Mouse (Mus musculus) lung, adult 10 weeks (tissue): Measurements from ENCODE around the gene Zfp989. TPM values are rescaled to one million over a fixed set of nuclear protein-coding genes. Genes with fewer than 3 reads are reported as not detected.

Source experiments
- polyA plus RNA-seq: library from polyadenylated mRNA; stranded (reverse); fragments of 350-450 nt; fragmentation: Illumina TruSeq; extraction: RNeasy Lipid Tissue Mini Kit (QIAGEN cat#74804); gene quantifications from one replicate; pipeline ENCODE4 v1.2.3, GENCODE M21; 2014; ENCODE audit warnings: low read depth, low replicate concordance; ENCODE audit not compliant: insufficient read depth

Gene Zfp989
- polyA plus RNA-seq: not detected

DNA sequence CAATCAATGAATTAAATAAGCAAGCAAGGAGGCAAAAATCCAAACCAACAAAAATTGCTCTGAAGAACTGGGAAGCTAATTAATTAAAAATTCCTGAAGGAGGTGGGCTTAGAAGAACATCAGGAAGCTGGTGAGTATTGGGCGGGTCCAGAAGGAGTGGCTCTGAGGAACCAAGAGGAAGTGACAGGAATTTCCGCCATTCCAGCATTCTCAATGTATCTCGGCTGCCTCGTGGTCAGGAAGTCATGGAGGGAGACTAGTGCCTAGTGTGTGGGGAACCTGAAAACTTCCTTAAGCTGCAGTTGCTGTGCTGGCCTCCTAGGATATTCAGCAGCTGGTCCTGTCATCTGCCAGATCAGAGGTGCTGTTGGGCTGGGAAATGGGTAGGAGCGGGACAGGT lies at the start of gene Zfp989:
Gene Zfp989, plus strand, starts transcription at position 220 of the 400 bp plus-strand sequence.

DNA sequence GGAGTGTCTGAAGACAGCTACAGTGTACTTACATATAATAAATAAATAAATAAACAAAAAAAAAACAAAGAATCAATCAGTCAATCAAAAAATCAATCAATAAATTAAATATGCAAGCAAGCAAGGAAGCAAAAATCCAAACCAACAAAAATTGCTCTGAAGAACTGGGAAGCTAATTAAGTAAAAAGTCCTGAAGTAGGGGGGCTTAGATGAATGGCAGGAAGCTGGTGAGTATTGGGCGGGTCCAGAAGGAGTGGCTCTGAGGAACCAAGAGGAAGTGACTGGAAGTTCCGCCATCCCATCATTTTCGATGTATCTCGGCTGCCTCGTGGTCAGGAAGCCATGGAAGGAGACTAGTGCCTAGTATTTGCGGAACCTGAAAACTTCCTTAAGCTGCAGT lies 49.8 kb downstream of the Zfp989 start, which contains the start of gene Rex2:
Gene Rex2, plus strand, starts transcription at position 301 of the 400 bp plus-strand sequence.

Other genes starting within 250 kb of the Zfp989 start
- gene Gm21411, start 62.4 kb upstream of the Zfp989 start, polyA plus RNA-seq: not detected
- gene Rex2, start 49.9 kb downstream of the Zfp989 start, polyA plus RNA-seq: not detected
- gene Zfp991, start 160.1 kb downstream of the Zfp989 start, polyA plus RNA-seq: 3.8 TPM